Mouse (Mus musculus): ENCODE results near the gene Papss2.

- no peak for TF ChIP-seq POLR2A (IDR thresholded peaks at IDR 0.05; ENCODE audit: low read depth, low read length)
- TF ChIP-seq CTCF (conservative IDR thresholded peaks at IDR 0.05; ENCODE audit: insufficient read depth, insufficient read length, low read depth, low read length), result no peak
Observed at GRCm38 (mm10) chr19:32567447-32567846, 28.1 kb upstream of the Papss2 start.
